ENCODE assay signal across 23 mouse cellular contexts in the genomic region with DNA sequence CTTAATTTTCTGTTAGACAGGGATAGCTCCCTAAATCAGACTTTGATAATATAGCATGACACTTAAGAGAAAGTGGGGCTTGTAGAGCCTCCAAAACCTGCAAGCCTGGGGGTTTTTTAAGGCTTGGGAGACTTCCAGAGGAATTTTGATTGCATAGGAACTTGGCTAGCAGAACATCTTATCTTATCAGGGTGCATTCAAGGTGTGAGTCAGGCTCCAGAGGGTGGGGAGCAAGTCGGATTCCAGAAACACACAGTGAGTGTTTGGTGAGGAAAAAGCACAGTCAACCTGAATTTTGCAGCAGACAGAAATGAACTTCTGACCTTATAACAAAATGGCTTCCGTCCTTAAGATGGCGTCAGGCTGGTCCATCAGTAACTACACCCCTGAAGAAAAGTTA. TPM values are rescaled to one million over a fixed set of nuclear protein-coding genes. Genes with fewer than 3 reads are reported as not detected.
A peak's percentile ranks its signal among the peaks of the same experiment; 100 is the strongest.
DNase-seq lines count a peak whose midpoint lies in the region; TF ChIP-seq lines count a peak whose summit lies in the region.
"Had no signal": no experiment of that assay in that cellular context is flagged by ENCODE, and none has a peak within 500 bp of the region (broad histone marks: within the 10 kb centered on the region; RNA-seq: fewer than 3 reads in every experiment).

No protein-coding gene starts in this region.

- H3K27me3 ChIP-seq in small intestine, adult 2 months (ENCODE audit: control insufficient read depth, insufficient read depth, low read length), result no peaks in the 10 kb centered on the region
- H3K27me3 ChIP-seq: forebrain, embryonic 13.5 days; megakaryocyte, embryonic 14.5 days; midbrain, embryonic 15.5 days; neural tube, embryonic 15.5 days had no signal

- DNase-seq in heart, adult 8-10 months (ENCODE audit: low spot score), result peak; percentile 3
- no peak for DNase-seq in heart, adult 9 months (ENCODE audit: low spot score in 2 of 2)
- DNase-seq in testis, postnatal 10 days (ENCODE audit: low spot score), result peak; percentile 5
- DNase-seq in testis, postnatal 14 days (ENCODE audit: low spot score), result no peak
- no peak for DNase-seq in layer of hippocampus, adult 9-10 months (ENCODE audit: low spot score)
- no peak for DNase-seq in adrenal gland, postnatal 25 days
- DNase-seq in urinary bladder, postnatal 10 days (ENCODE audit: low spot score), result no peak
- DNase-seq: cerebellum, adult 2 months; gastrocnemius, postnatal 14 days; kidney, adult 9 months; kidney, postnatal 36 days; layer of hippocampus, adult 9-11 months; left cerebral cortex, postnatal 4 days; liver; thymus, postnatal 25 days had no signal

- H3K4me1 ChIP-seq in small intestine, adult 2 months (ENCODE audit: control insufficient read depth, insufficient read depth, insufficient read length, low read length), result peaks cover 11% of the 10 kb centered on the region; the same call in 1 of the 2 replicates
- H3K4me1 ChIP-seq: forebrain, embryonic 13.5 days; megakaryocyte, embryonic 14.5 days; midbrain, embryonic 15.5 days had no signal

- 22% methylated on average over 3 of the region's 3 CpGs for WGBS in small intestine, adult 2 months

- no peak for TF ChIP-seq POLR2A in small intestine, adult 2 months (IDR thresholded peaks at IDR 0.05; ENCODE audit: low read depth, low read length)

- no peak for TF ChIP-seq CTCF in small intestine, adult 2 months (IDR thresholded peaks at IDR 0.05; ENCODE audit: extremely low read depth, insufficient read length, insufficient replicate concordance, low read depth, low read length)

- no peak overlapping the region for H3K4me3 ChIP-seq in small intestine, adult 2 months (ENCODE audit: low read depth, low read length)
- H3K4me3 ChIP-seq: erythroblast, embryonic 14.5 days; forebrain, embryonic 13.5 days; left cerebral cortex, adult 2 months; megakaryocyte, embryonic 14.5 days; midbrain, embryonic 15.5 days; neural tube, embryonic 15.5 days had no signal

- H3K27ac ChIP-seq in small intestine, adult 2 months (ENCODE audit: insufficient read depth, low read depth, low read length), result peak overlapping the region; percentile 6; the same call in 1 of the 2 replicates
- H3K27ac ChIP-seq: forebrain, embryonic 13.5 days; left cerebral cortex, adult 2 months; midbrain, embryonic 15.5 days; neural tube, embryonic 15.5 days had no signal

- H3K36me3 ChIP-seq in small intestine, adult 2 months (ENCODE audit: control insufficient read depth, insufficient read depth, low read length), result no peaks in the 10 kb centered on the region
- H3K36me3 ChIP-seq: G1E; midbrain, embryonic 15.5 days; neural tube, embryonic 15.5 days had no signal

RNA-seq across cellular contexts. Expression of gene Tnfrsf21, which starts 34.5 kb away (rescaled TPM):
- total RNA-seq in heart, adult 8-10 months (2022), result 10 to 100 TPM in 2 of 4 experiments, 1 to 10 TPM in 2; 7.1 to 13.9 (median 10.4) TPM
- 28.5 and 29.1 TPM in 2 replicates for polyA plus RNA-seq in small intestine, adult 2 months (2012; rRNA removed)
- total RNA-seq in adrenal gland, postnatal 25 days (2021), result 2.7 and 3.4 TPM in 2 replicates
- total RNA-seq: G1E had no signal
- polyA plus RNA-seq: G1E had no signal

Comparison
In these comparisons a context has a peak if more than half of its experiments do, and no peak if none do; other contexts are left out.
1. DNase-seq: peak in heart, adult 8-10 months (single experiment) and testis, postnatal 10 days (single experiment); none in heart, adult 9 months (0 of 2), testis, postnatal 14 days (single experiment), layer of hippocampus, adult 9-10 months (single experiment), adrenal gland, postnatal 25 days (single experiment) and urinary bladder, postnatal 10 days (single experiment).